Mouse (Mus musculus): ENCODE data around the gene Ap5z1.

Ap5z1 gene

GRCm38 (mm10) chr5:142439911-142440432 is 23.8 kb upstream of the Ap5z1 start:
- in situ Hi-C loops (cut with MboI; ENCODE audit: low sequenced_read_pairs), result no loop called here

DNA sequence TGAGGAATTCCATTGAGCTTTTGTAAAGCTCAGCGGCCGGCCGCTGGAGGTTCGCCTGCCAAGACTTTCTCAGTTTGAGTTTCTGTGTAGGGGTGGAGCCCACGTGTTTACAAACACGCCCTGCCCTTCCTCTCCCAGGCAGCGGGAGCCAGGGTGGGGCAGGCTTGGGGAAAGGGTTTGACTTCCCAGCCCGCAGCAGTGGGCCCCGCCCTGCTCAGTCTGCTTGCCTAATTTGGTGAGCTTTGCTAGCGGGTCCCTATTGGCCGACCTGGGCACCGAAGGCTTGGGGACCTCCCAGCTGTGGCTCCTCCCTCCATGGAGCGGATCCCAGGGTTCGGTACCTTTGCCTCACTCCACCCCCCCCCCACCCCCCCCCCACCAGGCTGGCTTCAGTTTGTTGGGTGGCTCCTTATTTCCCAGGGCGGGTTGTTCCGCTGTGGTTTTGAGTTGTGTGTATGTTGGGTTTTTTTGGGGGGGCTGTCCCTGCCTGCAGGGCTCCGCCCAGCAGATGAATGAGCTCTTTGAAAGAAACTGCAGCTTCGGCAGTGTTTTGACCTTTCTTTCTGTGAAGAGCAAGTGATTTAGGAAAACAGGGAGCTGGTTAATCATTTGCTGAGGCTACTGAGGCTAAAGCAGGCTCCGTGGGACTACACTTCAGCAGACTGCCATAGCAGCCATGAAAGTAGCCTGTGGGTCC is 23.1 kb upstream of the Ap5z1 start:
- in situ Hi-C loops (cut with MboI; ENCODE audit: low sequenced_read_pairs), result no loop called here

DNA sequence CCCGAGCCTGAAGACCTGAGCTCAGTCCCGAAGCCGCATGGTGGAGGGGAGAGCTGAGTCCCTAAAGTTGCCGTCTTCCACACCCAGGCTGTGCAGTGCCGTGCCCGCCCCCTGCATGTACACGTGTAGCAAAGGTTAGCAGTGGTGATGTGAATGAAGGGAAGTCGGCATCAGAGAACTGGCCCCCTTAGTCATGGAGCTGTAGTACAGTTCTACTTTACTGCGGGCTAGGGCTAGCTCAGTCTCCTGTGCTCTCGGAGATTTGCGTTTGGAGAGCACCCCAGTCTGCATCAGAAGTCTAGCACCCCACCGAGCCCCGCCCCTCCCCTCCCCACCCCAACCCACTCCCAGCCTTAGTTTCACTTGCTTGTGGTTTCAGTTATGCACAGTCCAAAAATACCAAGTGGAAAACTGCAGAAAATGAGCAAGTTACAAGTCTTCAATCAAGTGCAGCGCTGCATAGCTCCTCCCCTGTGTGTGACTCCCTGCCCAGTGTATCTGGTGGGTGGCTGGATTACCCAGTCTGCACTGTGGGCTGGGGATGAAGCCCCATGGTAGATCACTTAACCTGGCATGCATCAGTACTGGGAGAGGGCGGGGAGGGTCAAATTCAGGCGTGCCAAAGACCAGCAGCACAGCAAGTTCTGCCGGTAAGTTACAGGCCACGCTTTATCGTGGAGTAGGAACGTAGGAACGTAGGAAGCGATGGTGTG is 22.3 kb upstream of the Ap5z1 start:
- in situ Hi-C loops (cut with MboI; ENCODE audit: low sequenced_read_pairs), result no loop called here

DNA sequence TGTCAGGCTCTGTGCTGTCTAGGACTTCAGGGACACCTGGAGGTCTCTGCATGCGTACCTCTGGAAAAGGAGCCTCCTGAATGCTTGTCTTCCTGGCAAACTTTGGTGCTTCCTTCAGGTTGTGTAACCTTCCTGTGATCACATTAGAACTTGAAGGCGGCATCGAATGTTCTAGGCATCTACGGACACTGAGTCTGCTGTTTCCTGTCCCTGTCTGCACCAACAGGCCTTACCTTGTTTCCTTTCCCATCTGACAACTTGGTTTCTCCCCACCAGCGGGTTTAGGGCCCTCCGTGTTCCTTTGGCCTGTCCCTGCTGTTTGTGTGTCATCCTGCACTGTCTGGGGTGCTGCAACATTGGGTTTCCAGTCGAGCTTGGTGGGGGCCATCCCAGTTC is 21.7 kb upstream of the Ap5z1 start:
- in situ Hi-C loops (cut with MboI; ENCODE audit: low sequenced_read_pairs), result no loop called here

- in situ Hi-C loops (cut with MboI; ENCODE audit: low sequenced_read_pairs), result no loop called here
Observed at GRCm38 (mm10) chr5:142443514-142443913, 20.2 kb upstream of the Ap5z1 start.

DNA sequence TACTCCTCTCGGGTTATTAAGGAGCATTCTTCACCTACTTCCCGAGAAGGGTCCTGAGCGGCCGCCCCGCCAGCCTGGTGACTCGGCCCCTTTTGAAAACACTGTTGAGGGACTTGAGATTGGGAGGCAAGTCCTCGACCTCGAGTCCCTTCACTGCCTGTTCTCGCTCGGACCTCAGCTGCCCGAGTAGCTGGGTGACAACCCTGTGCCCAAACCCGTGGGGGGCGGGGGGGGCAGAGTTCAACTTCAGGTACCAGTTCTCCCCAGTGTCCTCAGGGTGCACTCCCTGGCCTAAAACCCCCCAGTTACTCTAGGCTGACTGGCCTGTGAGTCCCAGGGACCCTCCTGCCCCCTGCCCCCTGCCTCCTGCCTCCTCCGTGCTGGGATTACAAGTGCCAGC is 19.8 kb upstream of the Ap5z1 start:
- in situ Hi-C loops (cut with MboI; ENCODE audit: low sequenced_read_pairs), result no loop called here

GRCm38 (mm10) chr5:142444791-142445531 is 18.8 kb upstream of the Ap5z1 start:
- in situ Hi-C loops (cut with MboI; ENCODE audit: low sequenced_read_pairs), result loop anchor here (5.0 kb wide), 1 partner anchor 78 kb away; no protein-coding TSS in a partner anchor

DNA sequence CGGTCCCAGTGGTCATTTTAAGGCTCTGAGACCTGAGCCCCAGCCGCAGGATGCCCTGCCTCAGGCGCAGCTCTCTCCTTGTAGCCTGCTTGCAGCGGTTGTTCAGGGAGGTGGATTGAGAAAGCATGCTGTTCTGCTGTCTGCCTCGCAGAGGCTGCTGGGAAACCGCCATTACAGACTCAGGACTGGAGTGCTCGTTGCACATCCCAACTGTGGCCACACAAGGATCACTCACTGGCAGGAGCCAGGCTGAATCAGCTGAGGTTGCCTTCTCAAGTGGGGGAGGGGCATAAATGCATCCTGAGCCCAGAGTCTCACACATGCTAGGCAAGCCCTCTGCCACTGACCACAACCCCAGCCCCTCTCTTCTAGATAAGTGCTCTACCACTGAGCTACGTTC is 18.0 kb upstream of the Ap5z1 start:
- in situ Hi-C loops (cut with MboI; ENCODE audit: low sequenced_read_pairs), result loop anchor here (5.0 kb wide), 1 partner anchor 78 kb away; no protein-coding TSS in a partner anchor

GRCm38 (mm10) chr5:142448076-142448475 is 15.7 kb upstream of the Ap5z1 start:
- in situ Hi-C loops (cut with MboI; ENCODE audit: low sequenced_read_pairs), result loop anchor here (5.0 kb wide), 1 partner anchor 81 kb away; no protein-coding TSS in a partner anchor

DNA sequence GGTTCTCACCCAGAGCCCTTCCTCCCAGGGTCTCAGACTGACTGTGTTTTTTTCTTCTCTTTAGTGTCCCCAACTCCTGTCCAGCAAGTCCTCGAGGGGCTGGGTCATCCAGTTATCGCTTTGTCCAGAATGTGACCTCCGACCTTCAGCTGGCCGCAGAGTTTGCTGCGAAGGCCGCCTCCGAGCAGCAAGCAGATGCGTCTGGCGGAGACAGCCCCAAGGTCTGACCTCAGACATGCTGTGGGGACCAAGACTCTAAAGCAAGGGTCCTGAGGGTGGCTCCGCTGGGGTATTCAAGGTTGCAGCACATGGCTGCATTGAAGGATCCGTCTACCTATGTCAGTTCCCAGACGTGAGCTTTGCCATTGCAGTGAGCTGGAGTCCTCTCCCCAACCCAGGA is 15.1 kb upstream of the Ap5z1 start:
- in situ Hi-C loops (cut with MboI; ENCODE audit: low sequenced_read_pairs), result loop anchor here (5.0 kb wide), 1 partner anchor 81 kb away; no protein-coding TSS in a partner anchor

- in situ Hi-C loops (cut with MboI; ENCODE audit: low sequenced_read_pairs), result no loop called here
Observed at GRCm38 (mm10) chr5:142450846-142451245, 12.9 kb upstream of the Ap5z1 start.

- in situ Hi-C loops (cut with MboI; ENCODE audit: low sequenced_read_pairs), result no loop called here
Observed at GRCm38 (mm10) chr5:142451759-142452158, 12.0 kb upstream of the Ap5z1 start.

DNA sequence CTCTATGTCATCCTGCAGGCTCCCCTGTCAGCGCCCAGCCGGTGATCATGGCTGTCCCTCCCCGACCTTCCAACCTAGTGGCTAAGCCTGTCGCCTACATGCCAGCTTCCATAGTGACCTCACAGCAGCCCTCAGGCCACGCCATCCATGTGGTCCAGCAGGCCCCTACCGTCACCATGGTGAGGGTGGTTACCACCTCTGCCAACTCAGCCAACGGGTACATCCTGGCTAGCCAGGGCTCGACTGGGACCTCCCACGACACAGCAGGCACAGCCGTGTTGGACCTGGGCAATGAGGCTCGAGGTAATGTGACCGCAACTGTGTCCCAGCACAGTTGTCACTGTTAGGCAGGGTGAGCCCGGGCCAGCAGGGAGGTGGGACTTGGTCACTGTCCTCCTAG is 10.0 kb upstream of the Ap5z1 start:
- in situ Hi-C loops (cut with MboI; ENCODE audit: low sequenced_read_pairs), result no loop called here

DNA sequence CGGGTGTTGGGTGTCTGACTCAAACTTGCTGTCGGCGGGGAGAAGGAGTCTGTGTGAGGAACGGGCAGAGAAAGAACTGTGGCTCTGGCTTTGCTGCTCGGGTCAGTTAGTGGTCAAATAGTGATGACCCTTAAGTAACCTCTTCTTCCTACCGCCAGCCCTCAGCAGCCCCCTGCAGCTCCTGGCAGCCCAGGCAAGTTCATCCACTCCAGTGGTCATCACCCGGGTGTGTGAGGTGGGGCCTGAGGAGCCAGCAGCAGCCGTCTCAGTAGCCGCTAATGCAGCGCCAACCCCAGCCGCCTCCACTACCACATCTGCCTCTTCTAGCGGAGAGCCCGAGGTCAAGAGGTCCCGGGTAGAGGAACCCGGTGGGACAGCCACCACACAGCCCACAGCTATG is 7.4 kb upstream of the Ap5z1 start:
- in situ Hi-C loops (cut with MboI; ENCODE audit: low sequenced_read_pairs), result no loop called here

GRCm38 (mm10) chr5:142457345-142457744 is 6.4 kb upstream of the Ap5z1 start:
- in situ Hi-C loops (cut with MboI; ENCODE audit: low sequenced_read_pairs), result no loop called here

DNA sequence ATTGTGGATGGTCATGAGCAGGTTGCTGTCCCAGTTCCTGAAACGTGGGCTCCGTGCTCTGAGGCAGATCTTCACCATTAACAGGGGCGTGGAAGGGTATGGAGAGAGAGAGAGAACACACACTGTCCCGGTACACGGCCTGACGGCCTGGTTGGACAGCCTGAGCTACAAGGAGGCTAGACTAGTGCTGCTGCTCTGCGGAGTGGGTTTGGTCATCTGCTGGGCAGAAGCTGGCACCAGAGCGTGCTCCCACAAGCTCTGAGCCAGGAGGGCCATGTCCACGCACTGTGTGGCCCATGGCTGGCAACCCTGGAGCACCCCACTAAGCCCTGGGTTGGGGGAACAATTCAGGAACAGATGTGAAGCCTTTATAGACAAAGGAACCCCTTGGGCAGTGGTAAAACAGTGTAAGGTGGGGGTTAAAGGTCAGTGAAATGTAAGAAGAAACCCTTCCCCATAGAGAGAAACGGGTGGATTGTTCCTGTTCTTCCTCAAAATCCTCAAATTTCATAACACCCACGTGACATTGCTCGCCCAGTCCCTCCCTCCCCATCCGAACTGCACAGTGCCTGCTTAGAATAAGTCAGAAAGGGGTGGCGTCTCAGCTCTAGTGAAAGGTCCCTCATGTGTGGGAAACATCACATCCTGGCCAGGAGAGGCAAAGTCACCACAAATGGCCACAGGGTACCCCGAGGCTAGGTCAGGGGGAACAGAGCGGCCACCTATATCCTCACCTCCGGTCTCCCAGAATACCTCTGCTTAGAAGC is 4.8 kb upstream of the Ap5z1 start:
- in situ Hi-C loops (cut with MboI; ENCODE audit: low sequenced_read_pairs), result no loop called here

DNA sequence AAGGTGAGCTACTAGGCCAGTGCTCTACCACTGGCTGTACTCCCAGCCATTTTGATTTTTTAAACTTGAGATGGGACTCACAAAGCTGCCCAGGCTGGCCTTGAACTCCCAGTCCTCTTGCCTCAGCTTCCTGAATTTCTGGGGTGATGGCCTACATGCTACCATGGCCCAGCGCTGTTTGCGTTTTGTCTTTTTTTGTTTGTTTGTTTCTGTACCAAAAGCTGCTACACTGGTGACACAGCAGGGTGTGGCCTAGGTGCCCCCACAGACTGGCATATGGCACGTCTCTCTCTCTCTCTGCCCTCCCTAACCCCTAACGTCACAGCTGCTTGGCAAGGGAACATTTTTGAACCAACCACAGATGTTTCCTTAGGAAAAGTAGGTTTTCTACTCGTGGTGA is 3.9 kb upstream of the Ap5z1 start:
- in situ Hi-C loops (cut with MboI; ENCODE audit: low sequenced_read_pairs), result no loop called here

DNA sequence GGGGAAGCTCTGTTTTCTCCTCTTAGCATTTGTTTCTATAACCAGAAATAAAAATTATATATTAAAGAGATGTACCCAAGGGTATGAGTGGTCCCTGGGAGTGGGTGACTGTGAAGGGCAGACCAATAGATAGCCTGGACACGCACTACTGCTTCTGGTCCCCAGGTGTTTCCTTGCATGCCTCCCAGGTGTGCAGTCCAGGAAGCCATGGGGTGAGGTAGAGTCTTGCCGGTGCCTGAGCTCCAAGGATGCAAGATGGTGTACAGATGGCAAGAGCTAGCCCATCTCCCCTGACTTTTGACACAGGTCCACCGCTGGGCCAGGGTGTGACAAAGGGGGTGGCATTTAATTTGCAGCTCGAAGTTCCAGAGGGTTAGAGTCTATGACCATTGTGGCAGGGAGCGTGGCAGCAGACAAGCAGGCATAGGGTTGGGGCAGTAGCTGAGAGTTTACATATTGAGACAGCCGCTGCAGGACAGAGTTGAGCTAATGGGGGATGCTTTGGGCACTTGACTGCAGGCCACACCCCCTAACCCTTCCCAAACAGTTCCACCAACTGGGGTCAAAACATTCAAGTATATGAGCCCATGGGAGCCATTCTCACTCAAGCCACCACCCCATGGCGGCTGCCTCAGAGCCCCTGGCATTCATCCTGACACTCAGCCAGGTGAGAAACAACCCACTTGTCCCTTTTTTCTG is 1.7 kb upstream of the Ap5z1 start:
- in situ Hi-C loops (cut with MboI; ENCODE audit: low sequenced_read_pairs), result no loop called here

- in situ Hi-C loops (cut with MboI; ENCODE audit: low sequenced_read_pairs), result no loop called here
Observed at GRCm38 (mm10) chr5:142462641-142462948, 1.1 kb upstream of the Ap5z1 start.

- in situ Hi-C loops (cut with MboI; ENCODE audit: low sequenced_read_pairs), result no loop called here
Observed at GRCm38 (mm10) chr5:142463011-142463410, 733 bp upstream of the Ap5z1 start.

Data from CH12F3 (cell line).